Mouse (Mus musculus) c-Kit-positive CD71-positive TER-119-positive erythroid progenitor cells, embryonic 14.5 days (primary cell): ENCODE measurements around the gene Fbxw7.

Experiments
- DNase-seq: peaks from one replicate; pipeline ENCODE4 v3.0.0-alpha.2; 2013; ENCODE audit warnings: low spot score

The Fbxw7 gene

DNA sequence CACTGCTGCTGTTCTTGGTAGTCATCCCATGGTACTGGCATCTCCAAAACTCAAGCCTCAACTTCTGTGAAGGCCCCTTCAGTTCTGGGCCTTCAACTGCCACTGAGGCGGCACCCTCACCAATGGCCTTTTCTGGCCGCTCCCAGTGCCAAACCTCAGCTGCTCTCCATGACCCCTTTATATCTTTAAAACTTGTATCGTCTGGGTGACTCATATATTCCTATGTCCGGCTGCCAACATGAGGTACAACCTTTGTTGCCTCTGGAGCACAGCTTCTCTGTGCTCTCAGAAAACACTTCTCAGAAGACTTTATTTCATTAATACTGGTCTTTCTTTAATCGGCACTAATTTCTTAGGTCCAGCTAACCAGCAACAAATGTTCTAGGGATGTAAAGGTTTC is 75.9 kb downstream of the Fbxw7 start:
- no peak for DNase-seq

DNA sequence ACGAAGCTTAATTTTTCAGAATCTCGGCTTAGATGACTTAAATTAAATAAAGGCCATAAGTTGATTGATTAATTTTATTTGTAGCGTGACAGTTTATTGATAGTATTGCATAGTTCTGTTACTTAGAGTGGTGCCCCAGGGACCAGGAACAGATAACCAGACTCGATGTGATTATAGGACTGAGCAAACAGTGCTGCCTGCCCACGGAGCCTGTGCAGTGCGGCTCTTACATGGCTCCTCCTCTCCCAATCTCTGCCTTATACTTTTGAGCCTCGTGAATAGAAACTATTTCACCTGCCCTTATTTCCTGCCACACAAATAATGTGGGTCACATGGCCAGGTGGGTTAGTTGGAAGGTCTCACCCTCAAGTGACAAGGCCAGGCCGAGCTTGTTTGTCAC is 82.9 kb downstream of the Fbxw7 start:
- no peak for DNase-seq

DNA sequence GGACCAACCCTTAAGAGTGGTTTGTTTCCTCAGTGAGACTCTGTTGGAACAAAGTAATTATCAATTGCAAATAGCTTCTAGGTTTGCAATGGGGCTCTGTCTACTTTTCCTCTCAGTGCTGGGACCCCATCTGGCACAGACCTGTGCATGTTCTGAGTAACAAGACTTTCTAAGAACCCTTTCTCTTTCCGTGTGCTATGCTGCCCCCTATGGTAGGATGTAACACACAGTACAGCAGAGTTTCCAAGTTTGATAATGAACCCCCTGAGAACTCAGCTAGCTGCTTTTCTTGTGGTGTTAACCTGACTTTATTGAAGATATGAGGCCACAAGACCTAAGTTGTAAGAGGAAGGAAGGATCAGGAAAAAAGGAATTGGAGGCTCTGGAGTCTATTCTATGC is 91.5 kb downstream of the Fbxw7 start:
- DNase-seq = peak; percentile 49

DNA sequence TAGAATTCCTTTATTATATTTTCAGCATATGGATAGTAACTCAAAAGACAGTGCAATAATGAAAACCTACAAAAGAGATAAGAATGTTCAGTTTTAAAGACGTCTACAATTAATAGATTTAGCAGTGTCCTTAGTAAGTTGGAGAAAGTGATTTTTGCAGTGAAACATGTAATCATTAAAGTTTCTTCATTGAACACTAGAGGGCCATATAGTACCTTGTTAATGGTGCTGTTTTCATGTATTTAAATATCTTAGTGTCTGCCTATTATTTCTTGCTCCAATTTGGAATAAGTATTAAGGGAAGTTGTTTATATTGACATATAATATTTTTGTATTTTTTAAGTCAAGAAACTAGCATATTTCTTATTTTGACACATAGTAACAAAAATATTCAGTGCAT is 99.2 kb downstream of the Fbxw7 start:
- DNase-seq = no peak

DNA sequence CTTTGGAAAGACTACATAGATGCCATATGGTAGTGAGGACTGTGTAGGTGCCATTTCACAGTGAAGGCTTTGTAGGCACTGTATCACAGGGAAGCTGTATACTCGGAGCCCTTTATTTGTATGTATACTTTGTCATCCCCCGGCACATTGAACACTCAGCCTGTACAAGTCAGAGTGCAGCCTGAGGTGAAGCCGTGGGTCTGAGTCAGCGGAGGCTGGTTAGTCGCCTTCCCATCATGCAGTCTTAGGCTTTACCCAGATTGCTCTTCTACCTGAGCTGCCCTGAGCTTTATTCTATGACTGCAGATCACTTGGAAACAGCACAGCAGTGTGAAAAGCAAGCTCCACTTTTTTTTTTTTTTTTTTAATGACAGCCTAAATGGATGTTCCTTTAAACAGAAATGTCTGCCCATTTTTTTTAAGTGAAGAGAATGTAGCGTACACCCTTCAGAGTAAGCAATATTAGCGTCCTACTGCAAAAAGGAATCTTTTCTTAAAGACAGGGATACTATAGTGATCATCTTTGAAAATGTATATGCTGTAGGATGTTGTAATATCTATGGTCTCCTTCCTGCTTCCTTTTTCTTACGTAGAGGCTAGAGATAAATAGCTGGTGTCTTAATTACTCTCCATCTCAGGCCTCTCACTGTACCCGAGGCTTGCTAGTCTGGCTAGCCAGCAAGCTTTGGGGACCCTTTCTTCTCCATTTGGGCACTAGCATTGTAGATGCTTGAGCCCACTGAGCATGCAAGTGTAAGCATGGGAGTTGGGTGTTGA is 103.0 kb downstream of the Fbxw7 start:
- DNase-seq = no peak

DNA sequence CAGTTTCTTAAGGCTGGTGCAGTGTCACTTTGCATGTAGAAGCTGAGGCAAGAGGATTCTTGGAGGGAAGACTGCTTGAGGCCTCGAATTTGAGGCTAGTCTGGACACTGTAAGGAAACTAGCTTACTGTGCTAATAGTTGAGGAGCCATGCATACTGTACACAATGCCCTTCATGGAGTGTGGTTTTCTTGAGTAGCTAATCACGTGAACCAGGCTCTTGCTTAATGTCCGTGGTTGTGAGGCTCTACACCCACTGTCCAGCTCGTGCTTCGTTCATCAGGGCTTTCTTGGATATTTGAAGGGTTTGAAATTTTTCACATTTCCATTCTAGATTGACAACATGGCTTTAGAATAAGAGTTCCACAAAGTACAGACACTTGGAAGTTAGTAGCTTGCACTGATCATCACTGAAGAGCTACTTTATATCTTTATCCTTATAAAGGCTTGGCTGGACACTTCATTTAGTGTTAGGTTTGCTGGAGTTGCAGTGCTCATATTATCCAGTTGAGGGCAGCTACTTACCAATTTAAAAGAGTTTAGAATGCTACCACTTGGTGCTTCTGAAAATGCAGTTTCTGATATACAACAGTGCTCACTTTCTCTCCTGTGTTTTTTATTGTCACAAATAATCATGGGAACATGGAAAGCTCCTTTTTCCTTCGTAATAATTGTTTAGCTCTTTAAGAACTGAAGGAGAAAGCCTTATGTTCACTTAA is 106.8 kb downstream of the Fbxw7 start:
- DNase-seq = no peak

DNA sequence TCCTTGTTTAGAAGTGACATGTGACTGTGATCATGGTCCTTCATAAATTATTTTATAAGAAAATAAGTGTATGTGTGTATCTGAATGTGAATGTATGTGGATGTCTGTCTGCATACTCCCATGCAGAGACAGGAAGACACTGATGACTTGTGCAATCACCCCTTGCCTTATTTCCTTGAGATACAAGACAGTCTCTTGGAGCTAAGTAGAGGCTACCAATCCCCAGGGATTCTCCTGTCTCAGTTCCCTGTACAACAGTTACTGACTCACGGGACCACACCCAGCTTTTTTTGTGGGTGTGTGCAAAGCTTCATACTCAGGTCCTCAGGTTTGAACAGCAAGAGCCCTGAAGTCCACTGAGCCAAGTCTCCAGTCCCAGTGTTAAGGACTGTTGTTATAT is 108.2 kb downstream of the Fbxw7 start:
- no peak for DNase-seq

DNA sequence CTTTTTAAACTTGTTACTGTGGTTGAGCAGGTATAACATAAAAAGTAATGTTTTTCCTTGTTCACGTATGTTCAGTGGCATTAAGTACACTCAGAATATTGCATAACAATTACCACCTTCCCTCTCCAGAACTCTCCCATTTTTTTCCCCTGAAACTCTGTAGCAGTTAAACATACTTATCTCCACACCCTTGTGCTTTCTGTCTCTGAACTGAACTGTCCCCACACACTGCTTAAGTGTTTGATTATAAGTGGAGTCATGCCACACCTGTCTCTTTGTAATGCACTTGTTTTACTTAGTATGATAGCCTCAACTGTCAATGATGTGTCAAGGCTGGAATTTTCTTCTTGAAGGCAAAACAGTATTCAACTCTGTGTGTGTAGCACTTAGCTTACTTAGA is 108.6 kb downstream of the Fbxw7 start:
- DNase-seq = no peak

DNA sequence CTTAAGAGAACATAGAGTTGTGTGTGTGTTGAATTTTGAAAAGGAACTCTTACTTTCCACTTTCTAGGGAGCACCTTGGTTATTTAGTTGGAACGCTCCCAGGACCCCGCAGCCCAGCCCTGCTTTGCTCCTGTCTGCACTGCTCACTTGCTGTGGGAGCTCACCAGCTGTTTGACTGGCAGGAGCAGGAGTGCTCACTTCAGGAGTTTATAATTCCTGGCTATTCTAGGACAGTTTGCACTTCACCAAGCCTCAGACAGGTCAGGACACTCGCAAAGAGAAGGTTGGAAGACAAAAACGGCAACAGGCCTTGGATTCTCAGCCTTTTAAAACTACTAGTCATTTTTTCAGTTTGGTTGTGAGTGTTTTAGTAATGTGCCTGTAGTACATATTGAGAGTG is 110.2 kb downstream of the Fbxw7 start:
- DNase-seq = no peak

DNA sequence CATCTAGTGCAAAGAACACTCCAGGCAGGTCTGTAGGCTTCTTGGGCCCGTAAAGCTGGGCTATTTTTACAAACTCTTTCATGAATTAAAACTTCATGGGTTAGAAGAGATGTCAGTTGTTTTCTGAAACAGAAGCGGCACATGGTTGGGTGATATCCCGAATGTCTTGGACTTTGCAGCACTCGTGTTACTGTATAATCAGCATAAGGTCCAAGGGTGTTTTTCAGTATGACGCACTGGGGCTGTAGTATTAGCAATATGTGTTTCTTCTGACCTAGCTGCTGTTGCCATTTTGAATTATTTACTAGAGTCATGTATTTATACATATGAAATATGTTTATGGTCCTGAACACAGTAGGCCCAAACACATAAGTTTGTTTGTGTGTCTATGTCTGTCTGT is 111.1 kb downstream of the Fbxw7 start:
- no peak for DNase-seq

DNA sequence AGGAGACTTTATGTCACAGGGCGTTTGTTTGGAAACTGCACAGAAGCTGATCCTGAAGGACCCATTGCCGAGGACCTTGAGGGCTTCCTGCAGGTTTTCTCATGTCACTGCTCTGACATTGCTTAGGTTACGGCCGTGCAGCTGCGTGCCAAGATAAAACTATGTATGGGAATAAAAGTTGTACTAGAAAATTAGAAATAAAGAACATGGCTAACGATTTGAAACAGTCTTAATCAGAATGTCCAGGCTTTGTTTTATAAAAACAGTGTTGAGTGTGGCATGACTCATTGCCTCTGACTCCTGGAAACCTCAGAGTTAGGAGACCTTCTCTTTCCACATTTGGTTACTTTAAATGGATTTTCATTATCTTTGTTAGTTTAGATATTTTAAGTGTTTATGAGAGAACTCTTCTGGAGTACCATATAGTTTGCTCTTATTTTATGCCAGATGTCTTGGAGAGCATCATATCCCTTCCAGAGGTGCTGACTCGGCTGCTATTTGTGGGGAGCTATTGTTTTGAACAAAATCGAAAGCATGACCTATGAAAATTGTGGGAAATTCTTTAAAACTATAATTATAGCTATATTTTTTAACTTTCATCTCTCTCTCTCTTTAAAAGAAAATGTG is 112.2 kb downstream of the Fbxw7 start:
- DNase-seq = no peak

DNA sequence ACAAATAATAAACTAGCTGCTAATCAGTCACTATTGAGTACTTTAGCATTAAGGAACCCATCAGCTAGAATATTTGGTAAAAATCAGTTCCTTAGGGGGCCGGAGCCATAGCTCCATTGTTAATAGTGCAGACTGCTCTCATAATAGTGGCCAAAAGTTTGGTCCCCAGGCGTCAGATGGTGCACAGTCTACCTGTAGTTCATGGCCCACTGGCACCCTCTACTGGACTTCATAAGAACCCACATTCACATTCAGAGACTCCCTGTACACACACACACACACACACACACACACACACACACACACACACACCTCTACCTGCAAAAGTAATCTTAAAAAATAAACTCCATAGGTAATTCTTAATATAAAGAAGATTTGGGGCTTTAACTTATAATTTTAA is 112.8 kb downstream of the Fbxw7 start:
- no peak for DNase-seq

DNA sequence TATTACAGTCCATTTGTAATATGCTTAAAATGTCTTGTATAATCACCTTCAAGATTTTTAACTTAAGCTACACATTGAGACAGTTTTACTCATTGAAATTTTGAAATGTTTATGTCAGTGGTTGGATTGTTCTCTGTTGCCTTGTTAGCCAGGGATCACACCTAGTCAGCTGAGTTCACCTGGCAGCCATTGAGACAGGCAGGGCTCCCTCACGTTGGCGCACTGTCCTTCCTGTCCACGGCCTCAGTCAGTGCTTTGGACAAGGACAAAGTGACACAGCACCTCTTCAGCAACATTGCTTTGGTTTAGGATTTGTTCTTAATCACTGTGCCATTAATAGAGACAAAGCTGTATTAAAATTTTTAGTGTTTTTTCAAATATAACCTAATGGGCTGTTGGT is 114.1 kb downstream of the Fbxw7 start:
- no peak for DNase-seq

DNA sequence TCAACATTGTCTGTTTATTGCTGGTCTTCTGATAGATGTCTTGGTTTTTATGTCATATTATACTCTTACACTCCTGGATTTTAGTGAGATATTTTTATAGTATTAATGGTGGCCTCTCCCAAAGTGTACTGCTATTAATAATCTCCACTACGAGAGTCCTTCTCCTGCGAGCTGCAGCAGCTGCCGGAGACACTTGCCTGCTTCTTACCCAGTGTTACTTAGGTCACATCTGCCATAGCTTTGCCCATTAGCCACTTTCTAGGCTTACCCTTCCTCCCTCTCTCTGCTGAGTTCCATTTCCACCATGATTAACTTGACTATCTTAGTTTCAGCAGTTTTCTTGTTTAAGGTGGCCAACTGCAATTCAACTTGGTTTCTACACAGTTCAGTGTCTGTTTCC is 115.6 kb downstream of the Fbxw7 start:
- no peak for DNase-seq

DNA sequence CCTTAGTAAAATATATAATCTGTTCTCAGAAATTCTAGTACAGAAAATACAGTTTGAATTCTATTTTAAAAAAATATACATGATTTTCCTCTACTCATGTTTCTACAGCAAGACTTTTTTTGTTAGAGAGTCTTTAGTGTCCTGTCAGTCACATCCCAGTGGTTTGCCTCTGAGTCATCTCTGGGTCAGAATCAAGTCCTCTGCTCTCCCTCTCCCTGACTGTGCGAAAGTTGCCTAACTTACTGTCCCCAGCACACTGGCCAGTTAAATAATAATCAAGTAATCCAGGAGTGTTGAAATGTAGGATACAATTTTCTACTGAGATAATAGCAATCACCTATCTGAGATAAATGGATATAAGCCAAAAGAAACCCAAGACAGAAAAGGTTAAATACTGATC is 120.7 kb downstream of the Fbxw7 start:
- no peak for DNase-seq

DNA sequence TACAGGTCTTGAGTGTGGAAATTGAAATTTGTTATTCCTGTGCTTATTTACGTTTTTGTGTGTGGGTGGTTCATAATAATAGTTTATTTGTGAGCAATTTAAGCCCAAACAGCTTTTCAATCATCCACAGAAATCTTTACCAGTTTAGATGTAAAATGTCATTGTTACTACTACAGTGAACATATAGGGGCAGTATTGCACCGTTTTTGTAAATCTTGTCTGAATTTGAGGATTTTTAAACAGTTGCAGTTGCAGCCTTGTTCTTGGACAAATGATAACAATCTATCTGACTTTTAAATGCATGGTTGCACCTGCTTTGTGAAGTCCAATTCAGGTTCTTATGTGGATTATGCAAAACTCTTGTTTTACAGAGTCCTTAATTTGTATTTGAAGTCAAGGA is 121.2 kb downstream of the Fbxw7 start:
- DNase-seq = no peak

DNA sequence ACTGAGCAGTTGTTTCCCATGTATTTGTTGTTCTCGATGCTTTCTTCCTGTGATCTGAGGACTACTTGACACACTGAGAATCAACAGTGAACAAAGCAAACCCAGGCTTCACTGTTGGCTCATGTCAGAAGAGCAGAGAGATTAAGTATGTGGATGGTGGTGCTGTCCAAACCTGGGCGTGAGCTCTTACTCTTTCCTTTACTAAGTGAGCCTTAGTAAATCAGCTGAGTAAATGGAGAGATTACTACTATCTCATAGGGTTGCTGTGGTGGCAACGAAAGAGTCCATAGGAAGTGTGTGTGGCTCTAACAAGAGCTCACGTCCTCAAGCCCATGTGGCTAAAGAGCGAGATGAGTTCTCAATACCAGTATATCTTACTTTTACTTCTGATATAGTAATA is 121.9 kb downstream of the Fbxw7 start:
- no peak for DNase-seq

DNA sequence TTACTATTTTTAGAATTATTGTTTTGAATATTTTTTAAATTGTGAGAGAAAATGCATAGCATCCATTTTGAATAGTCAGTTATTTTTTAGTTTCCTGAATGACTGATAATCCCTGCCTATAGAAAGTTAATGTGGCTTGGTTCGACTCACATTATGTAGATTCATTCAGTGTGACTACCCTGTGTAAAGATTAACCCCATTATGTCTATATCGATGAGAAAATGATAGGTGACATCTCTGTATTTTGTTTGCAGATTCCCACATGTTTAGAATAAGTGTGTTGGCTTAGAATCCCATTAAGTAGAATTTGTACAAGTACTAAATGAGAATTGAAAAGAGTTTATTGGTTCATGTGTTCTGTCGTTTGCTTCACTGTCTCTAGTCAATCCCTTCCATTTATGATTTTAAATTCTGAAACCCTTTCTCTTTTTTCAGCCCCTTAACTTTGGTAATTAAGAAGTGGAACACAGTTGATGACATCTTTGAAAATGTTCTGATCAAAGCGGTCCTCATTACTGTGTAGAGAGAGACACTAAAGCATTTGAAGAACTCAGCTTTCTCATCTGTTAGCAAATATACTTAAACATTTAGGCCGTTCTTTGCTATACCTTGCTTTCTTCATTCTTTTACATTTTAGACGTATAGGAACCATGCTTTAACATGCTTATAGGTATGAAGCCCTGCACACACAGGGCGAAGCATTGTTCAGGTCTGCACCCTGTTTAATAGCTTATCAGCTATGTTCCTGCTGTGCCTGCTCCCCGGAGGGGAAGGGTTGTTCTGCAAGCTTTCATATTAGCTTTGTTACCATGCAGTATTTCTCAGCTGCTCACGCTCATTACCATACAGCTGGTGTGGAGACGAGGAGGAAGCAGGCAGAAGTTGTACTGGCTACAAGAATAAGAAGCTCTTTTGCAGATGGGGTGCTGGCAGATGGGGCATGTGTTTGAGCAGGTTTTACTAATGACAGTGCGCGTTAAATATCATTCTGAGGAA is 122.6 kb downstream of the Fbxw7 start:
- DNase-seq = no peak

DNA sequence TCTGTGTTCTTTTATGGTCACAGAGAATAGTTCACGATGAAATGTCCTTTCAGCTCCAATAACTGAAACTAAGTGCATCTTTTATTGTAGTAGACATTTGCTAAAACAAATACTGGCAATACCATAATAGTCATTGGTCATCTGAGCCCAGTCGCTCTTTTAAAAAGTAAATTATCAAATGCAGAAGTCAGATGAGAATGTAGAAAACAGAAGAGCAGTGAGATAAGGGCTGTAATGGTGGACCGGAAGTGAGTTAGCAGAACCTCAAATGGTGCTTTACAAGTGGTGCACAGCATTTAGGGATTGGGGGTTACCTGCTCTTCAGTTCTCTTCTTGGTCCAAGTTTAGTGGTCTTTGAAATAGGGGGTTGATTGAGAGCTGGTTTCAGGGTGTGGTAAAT is 129.9 kb downstream of the Fbxw7 start:
- DNase-seq = no peak

DNA sequence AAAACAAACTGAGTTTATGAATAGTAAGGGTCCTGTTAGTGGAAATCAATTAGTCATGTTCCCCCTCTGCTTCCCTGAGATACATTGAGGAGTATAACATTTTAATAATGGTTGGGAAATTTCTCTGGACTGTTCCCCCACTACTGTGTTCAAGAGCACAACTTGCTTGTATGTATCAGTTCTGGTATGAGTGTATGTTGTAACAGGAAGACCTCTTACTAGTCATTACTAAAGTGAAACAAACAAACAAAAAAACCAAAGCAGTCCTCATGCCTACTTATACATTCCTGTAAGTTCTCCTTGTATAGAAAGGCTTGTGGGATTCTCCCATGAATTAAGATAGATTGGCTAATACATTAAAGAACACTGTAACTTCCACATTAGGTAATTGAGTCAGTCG is 131.3 kb downstream of the Fbxw7 start:
- no peak for DNase-seq

DNA sequence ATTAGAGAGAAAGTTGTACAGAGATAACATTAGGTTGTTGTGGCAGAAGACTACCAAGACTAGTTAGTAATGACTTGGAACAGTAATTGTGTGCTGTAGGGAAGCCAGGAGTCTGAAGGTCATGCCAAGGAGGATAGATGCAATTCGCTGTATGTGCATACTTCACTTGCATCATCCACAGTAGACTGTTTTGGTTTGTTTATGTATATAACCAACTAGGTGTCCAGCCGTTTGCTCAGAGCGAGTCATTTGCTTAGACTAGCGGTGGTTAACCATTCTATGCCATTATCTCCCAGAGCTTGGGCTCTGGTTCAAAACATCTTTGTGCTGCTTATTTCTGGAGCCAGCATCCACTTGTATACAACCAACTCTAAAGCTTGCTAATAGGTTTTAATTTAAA is 134.3 kb downstream of the Fbxw7 start:
- DNase-seq = no peak

DNA sequence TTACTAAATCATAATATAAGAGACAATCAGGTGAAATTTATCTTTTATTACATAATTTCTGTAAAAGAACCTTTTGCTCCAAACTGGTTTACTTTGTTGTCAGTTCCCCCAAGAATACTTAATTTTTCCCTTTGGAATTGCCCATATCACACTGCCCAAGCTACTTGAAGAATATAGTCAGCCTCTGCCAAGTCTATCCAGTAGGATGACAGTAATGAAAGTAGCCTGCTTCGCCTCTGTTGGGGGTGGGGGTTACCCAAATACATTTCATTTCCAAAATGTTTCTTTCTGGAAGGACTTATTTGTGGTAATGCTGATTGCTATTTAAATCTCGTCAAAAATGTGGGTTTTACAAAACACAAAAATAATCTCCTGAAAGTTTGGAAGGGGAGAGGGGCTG is 136.6 kb downstream of the Fbxw7 start:
- DNase-seq = no peak
